Mouse (Mus musculus) WW6 (cell line): ENCODE measurements around the gene Sh3yl1.

Source experiments
- DNase-seq: peaks from one replicate; pipeline ENCODE4 v3.0.0-alpha.2; 2013; ENCODE audit warnings: low read depth, low spot score

The Sh3yl1 gene

GRCm38 (mm10) chr12:30911261-30912047 lies at the start of gene Sh3yl1, which contains the start of gene Acp1:
Gene Sh3yl1, plus strand, starts transcription at chr12:30911668.
Gene Acp1, minus strand, starts transcription at chr12:30911589.
- DNase-seq: peak; percentile 75

GRCm38 (mm10) chr12:30864347-30864746 lies 47.1 kb upstream of the Sh3yl1 start:
- DNase-seq: no peak

DNA sequence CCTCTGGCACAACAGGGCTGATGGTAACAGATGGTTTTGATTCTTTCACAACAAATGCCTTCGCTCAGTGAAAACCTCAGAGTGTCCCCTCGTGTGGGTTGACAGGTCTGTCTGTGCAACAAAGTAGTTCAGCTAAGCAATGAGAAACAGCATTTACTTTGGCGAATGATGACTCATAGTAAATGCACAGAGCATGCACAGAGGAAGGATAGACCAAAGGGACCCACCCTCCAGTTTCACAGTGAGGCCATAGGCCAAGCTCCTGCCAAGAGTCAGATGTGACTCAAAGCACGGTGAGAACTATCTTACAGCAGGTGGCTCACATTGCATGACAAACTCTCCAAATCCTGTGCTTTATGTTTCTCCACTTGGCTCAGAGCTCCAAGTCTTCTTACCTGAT lies 45.7 kb upstream of the Sh3yl1 start:
- DNase-seq: no peak

DNA sequence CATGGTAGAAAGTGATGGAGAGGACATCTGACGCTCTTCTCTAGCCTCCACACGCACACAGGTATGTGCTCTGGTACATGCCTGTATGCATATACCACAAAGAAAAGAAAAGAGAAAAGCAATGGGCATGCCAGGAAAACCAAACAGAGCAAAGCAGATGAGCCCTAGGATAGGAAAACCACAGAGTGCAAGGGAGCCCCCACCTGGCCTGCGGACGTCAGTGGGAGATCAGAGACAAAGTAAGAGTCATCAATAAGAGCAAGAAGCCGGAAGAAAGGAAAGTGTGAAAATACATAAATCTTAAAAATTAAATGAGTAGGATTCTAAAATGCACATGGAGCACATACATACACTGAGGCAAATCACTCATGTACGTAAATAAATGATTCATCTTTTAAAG lies 32.0 kb upstream of the Sh3yl1 start:
- no peak for DNase-seq

DNA sequence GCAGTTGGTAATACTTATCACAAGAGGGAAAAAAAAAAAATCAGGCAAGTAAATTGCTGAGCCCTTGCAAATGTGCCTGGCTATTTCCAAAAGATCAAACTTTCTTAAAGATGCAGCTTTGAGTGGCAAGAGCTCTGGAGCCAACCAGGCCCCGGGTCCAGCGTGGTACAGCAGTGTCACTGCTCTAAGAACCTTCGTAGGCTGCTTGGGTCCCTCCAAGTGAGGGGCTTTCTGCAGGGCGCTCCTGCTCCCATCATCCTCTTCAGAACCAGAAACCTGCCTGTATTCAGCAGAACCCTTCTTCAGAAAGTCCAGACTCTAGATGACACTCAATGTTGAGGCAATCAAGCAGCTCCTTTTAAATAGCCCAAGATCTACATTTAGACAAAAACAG lies 27.9 kb upstream of the Sh3yl1 start:
- DNase-seq: no peak

DNA sequence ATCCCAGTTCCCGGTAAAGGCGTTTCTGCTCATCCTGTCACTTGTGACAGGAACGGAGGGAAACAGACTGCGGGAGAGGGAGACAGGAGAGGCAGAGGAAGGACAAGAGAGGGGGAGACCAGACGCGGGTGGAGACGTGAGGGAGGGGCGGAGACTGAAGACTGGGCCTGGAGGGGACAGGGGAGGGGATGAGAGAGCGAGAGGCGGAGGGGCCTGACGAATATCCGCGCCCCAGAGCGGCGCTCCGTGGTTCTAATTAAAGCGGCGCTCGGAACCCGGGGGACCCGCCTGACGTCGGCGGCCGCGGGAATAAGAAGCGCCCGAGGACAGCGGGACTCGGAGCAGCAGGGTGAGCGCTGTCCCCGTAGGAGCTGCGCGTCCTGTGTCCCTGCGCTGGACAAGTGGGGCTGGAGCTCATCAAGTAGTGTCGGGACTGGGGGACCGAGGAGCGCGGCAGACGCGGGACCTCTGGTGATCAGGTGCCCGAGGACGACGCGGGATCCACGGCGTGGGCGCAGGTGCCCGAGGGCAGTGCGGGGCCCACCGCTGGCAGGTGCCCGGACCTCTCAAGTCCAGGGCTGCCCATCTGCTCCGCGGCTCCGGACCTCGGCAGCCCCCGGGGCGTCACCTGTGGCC lies 27.4 kb upstream of the Sh3yl1 start, which contains the start of gene Alkal2:
Gene Alkal2, plus strand, starts transcription at position 337 of the 636 bp plus-strand sequence.
- DNase-seq: no peak

DNA sequence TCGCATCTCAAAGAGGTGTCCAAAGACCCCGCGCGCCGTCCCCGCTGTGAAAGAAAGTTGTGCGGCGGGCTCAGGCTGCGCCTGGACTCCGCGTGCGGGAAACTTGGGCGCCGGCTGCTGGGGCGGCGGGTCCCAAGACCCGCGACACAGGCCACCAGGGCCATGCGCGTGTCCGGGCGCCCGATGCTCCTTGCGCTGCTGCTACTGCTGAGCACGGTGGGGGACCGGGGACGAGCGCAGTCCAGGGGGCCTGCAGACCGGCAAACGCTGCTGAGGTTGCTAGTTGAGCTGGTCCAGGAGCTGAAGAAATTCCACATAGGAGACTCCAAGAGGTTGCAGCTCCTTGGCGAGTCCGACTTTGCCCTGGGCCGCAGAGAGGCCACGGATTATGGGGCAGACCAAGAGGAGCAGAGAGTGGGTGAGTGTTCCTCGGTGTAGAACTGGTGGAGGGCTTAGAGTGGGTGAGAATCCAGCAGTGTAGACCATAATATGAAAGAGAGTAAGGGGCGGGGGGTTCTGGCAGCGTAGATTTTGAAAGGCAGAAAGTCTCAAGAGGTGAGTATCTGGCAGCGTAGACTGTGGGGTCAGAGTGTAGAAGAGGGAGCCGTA lies 26.7 kb upstream of the Sh3yl1 start:
- no peak for DNase-seq

- DNase-seq: no peak
These were observed 25.6 kb upstream of the Sh3yl1 start for GRCm38 (mm10) chr12:30885891-30886290.

- DNase-seq: no peak
These were observed 23.5 kb upstream of the Sh3yl1 start for GRCm38 (mm10) chr12:30888003-30888402.

DNA sequence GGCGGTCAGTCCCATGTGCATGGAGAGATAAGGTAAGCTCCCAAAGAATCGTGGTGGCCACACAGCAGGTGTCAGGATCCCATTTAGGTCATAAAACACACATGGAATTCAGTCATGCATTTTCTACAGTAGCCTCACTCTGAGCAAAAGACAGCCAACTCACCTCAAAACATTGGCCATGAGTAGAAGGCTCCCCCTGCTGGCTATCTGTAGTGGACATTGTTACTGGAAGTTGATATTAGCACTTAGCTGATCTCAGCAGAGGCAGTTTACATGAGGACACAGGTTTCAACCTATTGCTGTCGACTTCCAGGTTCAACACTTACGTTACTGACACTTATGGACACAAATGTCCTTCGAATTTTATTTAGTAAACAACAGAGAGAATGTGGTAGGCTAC lies 21.4 kb upstream of the Sh3yl1 start:
- DNase-seq: no peak

GRCm38 (mm10) chr12:30891438-30891837 lies 20.0 kb upstream of the Sh3yl1 start:
- DNase-seq: no peak

GRCm38 (mm10) chr12:30897039-30897438 lies 14.4 kb upstream of the Sh3yl1 start:
- no peak for DNase-seq

GRCm38 (mm10) chr12:30908658-30909057 lies 2.8 kb upstream of the Sh3yl1 start:
- no peak for DNase-seq

DNA sequence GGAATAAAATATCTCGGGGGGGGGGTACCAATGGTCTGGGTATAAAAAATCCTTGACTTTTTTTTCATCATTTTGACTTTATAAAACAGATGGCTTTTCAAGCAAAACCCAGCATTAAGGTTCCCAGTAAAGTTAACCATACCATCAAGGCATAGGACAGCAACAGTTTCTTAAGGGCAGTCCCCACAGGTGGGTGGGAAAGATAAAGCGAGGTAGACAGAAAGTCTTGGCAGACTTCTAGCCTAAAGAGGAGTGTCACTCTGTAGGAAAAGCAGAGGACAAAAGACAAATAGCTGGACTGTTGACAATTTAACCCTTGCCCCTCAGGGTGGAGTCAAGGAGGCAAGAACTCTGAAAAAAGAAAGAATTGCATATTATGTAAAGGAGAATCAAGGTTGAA lies 1.6 kb upstream of the Sh3yl1 start:
- no peak for DNase-seq

- DNase-seq: no peak
These were observed 608 bp upstream of the Sh3yl1 start for GRCm38 (mm10) chr12:30910860-30911259.

GRCm38 (mm10) chr12:30912048-30912381 lies 547 bp downstream of the Sh3yl1 start:
- peak; percentile 34 for DNase-seq

GRCm38 (mm10) chr12:30912840-30913239 lies 1.4 kb downstream of the Sh3yl1 start:
- no peak for DNase-seq

GRCm38 (mm10) chr12:30922401-30922800 lies 10.9 kb downstream of the Sh3yl1 start:
- peak; percentile 4 for DNase-seq

DNA sequence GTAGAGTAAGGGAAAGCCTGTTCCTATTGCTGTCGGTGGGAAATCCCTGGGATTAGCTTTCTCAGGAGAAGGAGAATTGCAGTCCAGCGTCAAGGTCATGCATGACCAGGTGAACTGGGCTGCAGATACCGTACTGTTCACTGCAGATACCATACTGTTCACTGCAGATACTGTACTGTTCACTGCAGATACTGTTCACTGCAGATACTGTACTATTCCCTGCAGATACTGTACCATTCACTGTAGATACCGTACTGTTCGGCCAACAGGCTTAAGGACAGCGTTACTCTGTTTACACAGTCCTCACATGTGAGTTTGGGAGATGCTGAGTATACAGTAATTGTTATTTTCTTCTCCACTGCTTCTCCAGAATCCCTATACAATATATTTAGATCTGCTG lies 16.7 kb downstream of the Sh3yl1 start:
- no peak for DNase-seq

DNA sequence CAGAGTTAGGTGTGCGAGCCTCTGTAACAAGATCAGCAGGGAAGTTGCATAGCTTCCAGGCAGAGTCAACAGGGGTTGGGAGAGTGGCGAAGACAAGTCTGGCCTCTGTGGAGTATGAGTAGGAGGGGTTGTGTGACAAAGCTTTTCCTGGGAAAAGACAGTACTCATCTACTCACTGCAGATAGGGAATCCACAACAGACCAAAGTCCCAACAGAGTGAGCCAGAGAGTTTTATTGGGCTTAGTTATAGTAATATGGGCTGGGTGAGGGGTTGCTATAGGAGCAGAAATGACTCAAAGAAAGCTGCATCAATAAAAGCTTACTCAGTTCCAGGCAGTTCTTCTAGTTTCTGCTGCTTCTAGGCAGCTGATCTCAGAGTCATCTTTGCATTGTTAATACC lies 21.8 kb downstream of the Sh3yl1 start:
- no peak for DNase-seq

- no peak for DNase-seq
These were observed 25.4 kb downstream of the Sh3yl1 start for GRCm38 (mm10) chr12:30936899-30937298.

- no peak for DNase-seq
These were observed 31.9 kb downstream of the Sh3yl1 start for GRCm38 (mm10) chr12:30943057-30943986.
